Mouse (Mus musculus): ENCODE measurements around the gene Atp8b4. TPM values are rescaled to one million over a fixed set of nuclear protein-coding genes. Genes with fewer than 3 reads are reported as not detected.
A peak's percentile ranks its signal among the peaks of the same experiment; 100 is the strongest.

Atp8b4 gene
- total RNA-seq, 1 experiment from 2014 or later = 0.70 TPM

DNA sequence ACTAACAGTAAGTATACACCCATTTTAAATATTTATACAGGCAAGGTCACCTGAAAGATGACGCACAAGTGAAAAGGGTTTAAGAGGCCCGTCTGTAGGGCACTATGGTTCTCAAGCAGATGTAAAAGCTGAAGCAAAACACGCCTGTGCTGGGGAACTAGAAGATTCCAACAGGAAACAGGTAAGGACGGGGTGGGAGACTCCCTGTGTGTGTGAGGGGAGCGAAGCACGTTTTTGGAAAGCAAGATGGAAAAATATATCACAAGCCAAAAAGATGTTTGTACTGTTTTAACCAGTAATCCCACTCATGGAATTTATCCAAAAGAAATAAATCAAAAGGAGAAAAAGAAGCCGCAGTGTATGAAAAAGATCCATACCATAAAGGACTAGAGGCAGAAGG lies 214.1 kb downstream of the Atp8b4 start:
- no peak for DNase-seq

DNA sequence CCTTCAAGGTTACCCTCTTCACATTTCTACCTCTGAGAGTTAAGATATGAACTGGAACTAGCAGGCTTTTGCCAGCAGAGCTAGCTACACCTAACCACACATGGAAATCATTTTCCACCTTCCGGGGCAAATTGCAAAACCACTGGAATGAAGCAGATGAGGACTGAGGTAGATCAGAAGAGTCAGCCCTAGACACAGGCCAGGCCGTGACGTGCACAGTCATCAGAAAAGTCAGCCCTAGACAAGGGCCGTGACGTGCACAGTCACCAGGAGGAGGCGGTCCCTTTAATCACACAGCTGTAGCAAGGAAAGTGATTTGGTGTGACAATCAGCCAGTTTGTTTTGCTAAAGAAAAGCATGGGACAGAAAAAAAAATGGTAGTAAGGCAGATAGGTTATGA lies 216.4 kb downstream of the Atp8b4 start:
- no peak for DNase-seq

- no peak for DNase-seq
Measured at GRCm38 (mm10) chr2:126283086-126283485, 217.4 kb downstream of the Atp8b4 start.

DNA sequence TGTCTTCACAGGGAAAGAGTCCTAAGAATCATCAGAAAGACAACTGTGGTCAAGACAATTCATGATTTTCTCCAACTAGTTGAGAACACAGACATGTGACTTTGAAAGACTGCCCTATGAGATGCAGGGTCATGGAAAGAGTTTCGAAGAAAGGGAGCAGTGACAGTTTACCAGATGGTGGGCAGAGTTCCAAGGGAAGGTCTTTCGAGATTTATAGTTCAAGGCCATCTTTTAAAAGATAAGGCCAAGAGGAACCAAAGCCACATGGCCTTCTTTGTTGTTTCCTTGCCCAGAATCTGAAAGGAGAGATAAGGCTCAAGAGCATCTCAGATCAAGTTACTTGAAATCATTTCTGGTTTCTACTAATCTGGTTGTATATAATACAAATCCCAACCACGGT lies 225.0 kb downstream of the Atp8b4 start:
- DNase-seq = peak; percentile 24

GRCm38 (mm10) chr2:126274826-126275405 lies 225.6 kb downstream of the Atp8b4 start:
- no peak for DNase-seq

- no peak for DNase-seq
Measured at GRCm38 (mm10) chr2:126274311-126274710, 226.2 kb downstream of the Atp8b4 start.

Other genes starting within 250 kb of the Atp8b4 start
- 68.8 and 158 TPM in 2 replicates for gene Slc27a2, start 51.7 kb upstream of the Atp8b4 start, total RNA-seq (2021)
- gene Hdc, start 118.6 kb upstream of the Atp8b4 start, total RNA-seq (2021) = 11.8 and 14.9 TPM in 2 replicates
- gene Gabpb1, start 175.7 kb upstream of the Atp8b4 start, total RNA-seq (2021) = 18.7 and 19.9 TPM in 2 replicates
- gene Usp8, start 206.7 kb upstream of the Atp8b4 start, total RNA-seq (2021) = 65.5 and 69.2 TPM in 2 replicates

Measured in adrenal gland, postnatal 14 days (tissue).